Mouse (Mus musculus) forebrain, embryonic 13.5 days (tissue): ENCODE results near the gene Yipf2. TPM values are rescaled to one million over a fixed set of nuclear protein-coding genes. Genes with fewer than 3 reads are reported as not detected.

ENCODE experiments used
- ATAC-seq: fragments of 200-750 bp; cut with Nextera tagmentation; 2 replicates; pipeline ENCODE4 v1.8.0; 2017
- H3K27ac ChIP-seq: fragments of 300-500 bp; sonication (generic); 2 replicates; pipeline ENCODE4 v1.5.1; 2015; ENCODE audit warnings: inconsistent platforms, mild to moderate bottlenecking, moderate library complexity
- H3K27me3 ChIP-seq: fragments of 300-500 bp; sonication (generic); 2 replicates; pipeline ENCODE4 v1.6.1; 2015; ENCODE audit warnings: mild to moderate bottlenecking, inconsistent platforms
- H3K36me3 ChIP-seq: fragments of 300-500 bp; sonication (generic); 2 replicates; pipeline ENCODE4 v1.6.1; 2015; ENCODE audit warnings: mild to moderate bottlenecking, inconsistent platforms; ENCODE audit not compliant: poor library complexity, severe bottlenecking
- H3K4me1 ChIP-seq: fragments of 300-500 bp; sonication (generic); 2 replicates; pipeline ENCODE4 v1.6.1; 2015; ENCODE audit warnings: inconsistent platforms
- H3K4me2 ChIP-seq: fragments of 300-500 bp; sonication (generic); 2 replicates; pipeline ENCODE4 v1.6.1; 2015; ENCODE audit warnings: inconsistent platforms, mild to moderate bottlenecking, moderate library complexity
- H3K4me3 ChIP-seq: fragments of 300-500 bp; sonication (generic); 2 replicates; pipeline ENCODE4 v1.5.1; 2015; ENCODE audit warnings: mild to moderate bottlenecking, inconsistent platforms
- H3K9ac ChIP-seq: fragments of 300-500 bp; sonication (generic); 2 replicates; pipeline ENCODE4 v1.6.1; 2015; ENCODE audit warnings: mild to moderate bottlenecking, inconsistent platforms
- H3K9me3 ChIP-seq: fragments of 300-500 bp; sonication (generic); replicated peaks from 2 replicates; pipeline ENCODE4 v1.6.1; 2016; ENCODE audit warnings: inconsistent platforms
- WGBS: fragments of 180-500 bp; shearing (Covaris S2); methylation state at CpG from one replicate; pipeline ENCODE4 v1.1.7; 2015; 5-methylcytosine and 5-hydroxymethylcytosine counted together
- polyA plus RNA-seq: library from polyadenylated mRNA; unstranded; fragments of >200 nt; fragmentation: Nextera tagmentation; extraction: Ambion mirVana; gene quantifications from 2 replicates; pipeline ENCODE4 v1.2.1, GENCODE M21; 2015

Yipf2 gene
- polyA plus RNA-seq, 1 experiment from 2014 or later, result 20.6 TPM

DNA sequence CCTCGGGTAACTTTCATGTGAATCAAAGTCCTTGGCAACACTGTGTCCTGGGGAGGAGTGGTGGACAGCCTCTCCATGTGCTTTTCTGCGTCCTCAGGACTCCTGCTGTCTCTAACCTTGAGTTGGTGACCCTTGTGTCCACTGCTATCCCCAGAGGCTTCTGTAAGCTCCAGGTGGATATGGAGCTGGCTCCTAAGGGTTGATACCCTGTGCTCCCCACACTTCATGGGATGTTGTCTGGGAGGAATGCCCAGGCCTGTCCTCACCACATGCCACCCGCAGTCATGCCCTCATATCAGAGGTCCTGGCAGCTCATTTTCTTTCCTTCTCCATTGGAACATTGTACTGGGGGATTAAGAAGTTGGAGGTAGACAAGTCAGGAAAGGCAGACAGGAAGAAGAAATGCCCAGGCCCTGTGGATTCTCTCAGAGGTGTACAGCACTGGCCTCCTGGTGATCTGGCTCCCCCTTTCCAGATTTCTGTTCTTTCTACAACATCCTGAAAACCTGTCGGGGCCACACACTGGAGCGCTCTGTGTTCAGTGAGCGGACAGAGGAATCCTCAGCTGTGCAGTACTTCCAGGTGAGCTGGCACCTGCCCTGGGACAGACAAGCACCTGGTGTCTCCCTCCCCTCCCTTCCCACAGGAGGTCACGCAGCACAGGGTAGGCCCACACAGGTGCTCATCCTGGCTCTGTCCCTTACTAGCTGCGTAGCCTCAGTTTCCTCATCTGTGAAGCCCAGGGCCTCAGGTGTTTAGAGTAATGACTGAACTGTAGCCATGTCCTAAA, 18.4 kb downstream of the Yipf2 start:
- Histone ChIP-seq H3K27me3 (no peaks in the 10 kb centered on the region), H3K9me3 (no peaks in the 10 kb centered on the region), H3K4me1 (no peaks in the 10 kb centered on the region), H3K9ac (no peak overlapping the region), H3K4me3 (no peak overlapping the region), H3K4me2 (no peak overlapping the region), H3K27ac (no peak overlapping the region), H3K36me3 (peaks cover 91% of the 10 kb centered on the region)
- no peak for ATAC-seq
- 96% methylated on average over 8 of the region's 8 CpGs for WGBS

DNA sequence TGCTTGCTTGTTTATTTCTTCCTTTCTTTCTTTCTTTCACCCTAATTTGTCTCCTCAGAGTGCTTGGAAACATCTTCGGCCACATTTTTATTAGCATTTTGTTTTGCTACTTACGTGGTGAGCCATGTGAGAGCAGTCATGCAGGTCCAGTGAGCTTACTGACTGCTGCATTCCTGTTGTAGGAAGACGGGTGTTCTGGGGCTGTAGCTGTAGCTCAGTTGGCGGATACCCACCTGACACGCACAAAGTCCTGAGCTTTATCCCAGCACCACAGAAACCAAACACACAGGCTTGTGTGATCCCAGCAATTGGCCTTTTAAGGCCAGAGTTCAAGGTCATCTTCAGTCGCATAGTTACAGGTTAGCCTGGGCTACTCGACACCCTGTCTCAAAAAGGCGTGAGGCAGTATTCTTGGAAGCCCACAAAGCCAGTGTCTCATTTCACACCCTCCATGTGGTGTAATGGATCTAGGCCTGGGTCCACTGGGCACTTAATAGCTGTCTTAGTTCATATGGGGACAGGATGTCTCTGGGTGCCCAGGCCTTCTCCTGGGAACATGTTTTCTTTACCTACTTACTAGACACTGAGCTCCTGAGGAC, 23.9 kb downstream of the Yipf2 start:
- H3K36me3 ChIP-seq, result peaks cover 52% of the 10 kb centered on the region
- H3K9me3 ChIP-seq, result no peaks in the 10 kb centered on the region
- 92% methylated on average over 8 of the region's 8 CpGs for WGBS
- H3K4me2 ChIP-seq, result no peak overlapping the region
- no peak overlapping the region for H3K4me3 ChIP-seq
- H3K4me1 ChIP-seq, result no peaks in the 10 kb centered on the region
- H3K27me3 ChIP-seq, result no peaks in the 10 kb centered on the region
- no peak overlapping the region for H3K27ac ChIP-seq
- no peak overlapping the region for H3K9ac ChIP-seq
- ATAC-seq, result no peak

DNA sequence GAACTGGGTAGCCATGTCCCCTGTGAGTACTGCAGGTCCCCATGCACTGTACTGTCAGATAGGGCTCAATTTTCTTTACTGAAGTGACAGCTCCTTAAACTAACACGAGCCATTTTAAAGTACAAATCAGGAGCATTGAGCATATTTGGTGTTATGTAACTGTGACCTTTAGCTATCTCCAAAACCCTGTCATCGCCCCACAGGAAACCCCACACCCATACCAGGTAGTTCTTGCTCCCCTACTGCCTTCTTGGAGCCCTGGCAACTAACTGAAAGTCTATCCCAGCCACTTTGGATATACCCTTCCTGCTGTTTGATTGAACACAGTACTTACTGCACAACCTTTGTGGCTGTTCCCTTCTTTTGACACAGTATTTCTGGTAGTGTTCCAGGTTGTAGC, 25.6 kb downstream of the Yipf2 start:
- Histone ChIP-seq H3K4me2 (no peak overlapping the region), H3K27ac (no peak overlapping the region), H3K4me3 (no peak overlapping the region), H3K9me3 (no peaks in the 10 kb centered on the region), H3K27me3 (no peaks in the 10 kb centered on the region), H3K36me3 (peaks cover 41% of the 10 kb centered on the region), H3K9ac (no peak overlapping the region), H3K4me1 (no peaks in the 10 kb centered on the region)
- WGBS, result 88% methylated on average over 2 of the region's 2 CpGs
- ATAC-seq, result no peak

DNA sequence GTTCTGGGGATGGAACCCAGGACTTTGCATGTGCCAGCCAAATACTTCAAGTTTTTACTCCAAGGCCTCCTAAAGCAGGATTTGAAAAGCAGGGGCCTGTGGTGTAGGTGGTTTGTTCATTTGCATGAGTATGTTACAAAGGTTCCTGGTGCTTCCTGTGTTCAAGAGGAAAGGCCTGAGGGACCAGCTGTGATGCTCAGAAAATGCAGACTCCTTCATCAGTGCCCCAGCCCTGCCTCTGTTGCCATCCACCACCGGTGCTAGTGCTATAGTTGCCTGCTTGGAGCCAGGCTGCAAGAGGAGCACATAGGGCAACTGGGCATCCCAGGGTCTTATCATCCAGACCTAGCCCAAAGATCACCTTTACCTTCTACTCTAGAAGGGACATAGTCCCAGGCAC, 26.1 kb downstream of the Yipf2 start:
- no peak overlapping the region for H3K9ac ChIP-seq
- no peaks in the 10 kb centered on the region for H3K9me3 ChIP-seq
- H3K27me3 ChIP-seq, result no peaks in the 10 kb centered on the region
- H3K4me2 ChIP-seq, result no peak overlapping the region
- H3K4me3 ChIP-seq, result no peak overlapping the region
- no peaks in the 10 kb centered on the region for H3K4me1 ChIP-seq
- ATAC-seq, result no peak
- H3K27ac ChIP-seq, result no peak overlapping the region
- H3K36me3 ChIP-seq, result peaks cover 39% of the 10 kb centered on the region
- WGBS, result 85% methylated on average over 1 of the region's 1 CpGs

- no peak overlapping the region for H3K4me3 ChIP-seq
- no peak overlapping the region for H3K9ac ChIP-seq
- no peak for ATAC-seq
- WGBS, result 91% methylated on average over 4 of the region's 4 CpGs
- H3K36me3 ChIP-seq, result peaks cover 27% of the 10 kb centered on the region
- H3K4me2 ChIP-seq, result no peak overlapping the region
- H3K4me1 ChIP-seq, result no peaks in the 10 kb centered on the region
- no peaks in the 10 kb centered on the region for H3K9me3 ChIP-seq
- H3K27ac ChIP-seq, result no peak overlapping the region
- H3K27me3 ChIP-seq, result no peaks in the 10 kb centered on the region
These were observed 27.5 kb downstream of the Yipf2 start for GRCm38 (mm10) chr9:21565004-21565586.

GRCm38 (mm10) chr9:21564420-21564819, 28.2 kb downstream of the Yipf2 start:
- no peaks in the 10 kb centered on the region for H3K9me3 ChIP-seq
- H3K4me1 ChIP-seq, result no peaks in the 10 kb centered on the region
- H3K27ac ChIP-seq, result no peak overlapping the region
- no peak overlapping the region for H3K9ac ChIP-seq
- no peak overlapping the region for H3K4me3 ChIP-seq
- H3K27me3 ChIP-seq, result no peaks in the 10 kb centered on the region
- no peak overlapping the region for H3K4me2 ChIP-seq
- no peak for ATAC-seq
- WGBS, result 85% methylated on average over 1 of the region's 1 CpGs
- peaks cover 21% of the 10 kb centered on the region for H3K36me3 ChIP-seq

DNA sequence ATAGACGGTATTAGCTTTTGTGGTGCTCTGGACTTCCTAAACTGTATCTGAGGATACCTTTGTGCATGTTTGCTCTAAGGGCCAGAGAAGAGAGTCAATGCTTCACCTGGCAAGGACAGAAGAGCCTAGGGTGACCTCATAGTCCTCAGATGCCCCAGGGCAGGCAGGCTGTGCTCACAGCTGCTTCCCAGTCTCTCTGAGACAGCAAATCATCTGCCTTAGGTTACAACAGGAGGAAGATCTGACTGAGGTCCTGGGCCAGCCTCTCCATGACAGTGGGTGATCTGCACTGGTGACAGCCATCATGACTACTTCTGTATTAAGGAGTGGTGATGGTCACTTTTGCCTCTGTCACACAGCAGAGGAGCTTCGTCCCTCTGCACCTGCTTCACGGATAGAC, 33.5 kb downstream of the Yipf2 start:
- no peak overlapping the region for H3K27ac ChIP-seq
- ATAC-seq, result no peak
- no peaks in the 10 kb centered on the region for H3K9me3 ChIP-seq
- no peaks in the 10 kb centered on the region for H3K4me1 ChIP-seq
- 94% methylated on average over 3 of the region's 3 CpGs for WGBS
- H3K36me3 ChIP-seq, result peaks cover 34% of the 10 kb centered on the region
- H3K9ac ChIP-seq, result no peak overlapping the region
- H3K4me2 ChIP-seq, result no peak overlapping the region
- H3K4me3 ChIP-seq, result no peak overlapping the region
- H3K27me3 ChIP-seq, result no peaks in the 10 kb centered on the region

- Histone ChIP-seq H3K9ac (no peak overlapping the region), H3K36me3 (peaks cover 38% of the 10 kb centered on the region), H3K27ac (no peak overlapping the region), H3K4me2 (no peak overlapping the region), H3K4me1 (no peaks in the 10 kb centered on the region), H3K27me3 (no peaks in the 10 kb centered on the region), H3K4me3 (no peak overlapping the region), H3K9me3 (no peaks in the 10 kb centered on the region)
- 91% methylated on average over 4 of the region's 4 CpGs for WGBS
- no peak for ATAC-seq
These were observed 34.3 kb downstream of the Yipf2 start for GRCm38 (mm10) chr9:21558366-21558765.

DNA sequence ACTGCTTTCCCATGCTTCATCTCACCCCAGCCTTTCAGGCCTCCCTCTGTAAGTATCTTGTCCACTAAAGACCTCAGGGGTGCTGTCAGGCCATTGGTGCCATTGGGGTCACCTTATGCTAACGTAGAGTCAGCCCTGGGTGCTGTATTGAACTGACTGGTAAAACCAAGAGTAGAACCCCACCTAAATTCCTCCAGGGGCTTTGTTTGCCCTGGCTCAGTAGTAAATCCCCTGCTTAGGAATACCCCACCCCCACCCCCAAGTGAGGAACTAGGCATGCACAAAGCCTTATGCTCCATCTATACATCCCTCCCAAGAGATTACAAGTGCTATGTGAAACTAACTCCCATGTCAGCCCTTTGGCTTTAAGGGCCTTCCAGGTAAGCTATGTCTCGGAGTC, 35.1 kb downstream of the Yipf2 start:
- Histone ChIP-seq H3K27ac (no peak overlapping the region; the same call in 1 of the 2 replicates), H3K9me3 (no peaks in the 10 kb centered on the region), H3K27me3 (no peaks in the 10 kb centered on the region), H3K4me1 (no peaks in the 10 kb centered on the region), H3K4me2 (no peak overlapping the region), H3K36me3 (peaks cover 38% of the 10 kb centered on the region), H3K9ac (no peak overlapping the region), H3K4me3 (no peak overlapping the region)
- ATAC-seq, result no peak
- WGBS, result 92% methylated on average over 2 of the region's 2 CpGs

DNA sequence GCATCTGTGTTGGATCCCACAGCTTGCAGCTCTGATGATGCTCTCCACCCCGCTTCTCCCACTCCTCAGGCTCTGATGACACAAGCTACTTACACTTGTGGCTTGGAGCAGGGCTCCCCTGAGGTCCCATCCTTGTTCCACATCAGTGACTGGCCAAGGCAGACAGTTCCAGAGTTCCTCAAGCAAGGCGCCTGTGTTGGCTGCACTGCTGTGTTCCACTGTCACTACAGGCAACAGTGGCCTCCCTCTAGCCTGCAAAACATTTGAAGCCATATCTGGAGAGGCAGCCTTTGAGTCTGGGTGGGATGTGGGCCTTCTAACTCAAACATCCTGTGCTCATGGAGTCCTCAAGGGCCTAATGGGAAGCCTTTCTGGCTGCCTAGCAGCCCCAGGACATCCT, 35.6 kb downstream of the Yipf2 start:
- Histone ChIP-seq H3K4me2 (no peak overlapping the region), H3K27me3 (no peaks in the 10 kb centered on the region), H3K27ac (no peak overlapping the region), H3K36me3 (peaks cover 35% of the 10 kb centered on the region), H3K4me3 (no peak overlapping the region), H3K9me3 (no peaks in the 10 kb centered on the region), H3K9ac (no peak overlapping the region), H3K4me1 (no peaks in the 10 kb centered on the region)
- 91% methylated on average over 2 of the region's 2 CpGs for WGBS
- no peak for ATAC-seq

DNA sequence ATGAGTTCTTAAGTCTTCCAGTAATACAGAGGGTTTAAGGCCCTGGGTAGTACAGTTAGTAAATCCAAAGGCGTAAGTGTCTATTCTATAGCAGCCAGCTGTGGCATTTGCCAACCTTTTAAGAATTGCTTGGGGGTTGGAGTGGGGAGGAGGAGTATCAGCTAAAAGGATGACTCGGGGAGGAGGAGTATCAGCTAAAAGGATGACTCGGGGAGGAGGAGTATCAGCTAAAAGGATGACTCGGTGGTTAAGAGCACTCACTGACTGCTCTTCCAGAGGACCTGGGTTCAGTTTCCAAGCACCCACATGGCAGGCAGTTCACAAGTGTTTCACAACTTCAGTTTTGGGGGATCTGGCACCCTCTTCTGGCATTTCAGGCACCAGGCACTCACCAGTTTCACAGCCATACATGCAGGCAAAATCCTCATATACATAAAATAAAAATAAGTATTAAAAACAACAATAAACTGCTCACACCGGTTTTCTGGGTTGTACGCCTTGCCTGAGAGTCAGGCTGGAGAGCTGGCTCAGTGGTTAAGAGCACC, 37.4 kb downstream of the Yipf2 start:
- no peak overlapping the region for H3K4me3 ChIP-seq
- peaks cover 5% of the 10 kb centered on the region for H3K4me1 ChIP-seq
- ATAC-seq, result no peak
- no peak overlapping the region for H3K9ac ChIP-seq
- H3K9me3 ChIP-seq, result no peaks in the 10 kb centered on the region
- peaks cover 41% of the 10 kb centered on the region for H3K36me3 ChIP-seq
- no peak overlapping the region for H3K27ac ChIP-seq
- no peaks in the 10 kb centered on the region for H3K27me3 ChIP-seq
- H3K4me2 ChIP-seq, result no peak overlapping the region
- 87% methylated on average over 6 of the region's 6 CpGs for WGBS

DNA sequence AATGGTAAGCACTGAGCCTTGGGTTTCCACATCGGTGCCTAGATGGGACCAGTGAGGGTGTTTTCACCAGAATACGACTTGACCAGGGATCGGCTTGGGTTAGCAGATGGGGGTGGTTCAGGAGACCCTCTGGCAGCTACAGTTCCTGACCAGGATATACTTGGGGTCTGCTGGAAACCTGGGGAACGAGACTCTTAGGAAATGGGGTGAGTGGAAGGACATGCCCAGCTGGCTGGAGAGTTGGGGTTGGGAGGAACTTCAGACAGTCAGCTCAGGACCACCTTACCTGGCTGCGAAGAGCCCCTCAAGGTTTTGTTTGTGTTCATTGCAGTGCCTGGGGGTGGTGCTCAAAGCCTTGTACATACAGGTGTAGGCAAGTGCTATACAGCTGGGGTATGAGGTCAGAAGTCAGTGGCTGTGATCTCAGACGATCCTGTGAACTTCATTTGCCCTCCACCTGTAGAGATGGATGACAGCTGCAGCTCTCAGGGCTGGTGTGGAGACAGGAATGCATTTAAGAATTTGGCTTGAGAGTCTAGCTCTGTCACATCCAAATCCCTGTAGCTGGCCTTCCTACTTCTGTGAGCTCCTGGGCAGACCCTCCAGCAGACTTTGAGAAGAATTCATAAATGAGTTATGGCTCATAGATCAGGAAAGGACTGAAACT, 38.9 kb downstream of the Yipf2 start:
- peaks cover 41% of the 10 kb centered on the region for H3K36me3 ChIP-seq
- H3K27ac ChIP-seq, result no peak overlapping the region
- WGBS, result 94% methylated on average over 6 of the region's 6 CpGs
- H3K9me3 ChIP-seq, result no peaks in the 10 kb centered on the region
- ATAC-seq, result no peak
- peaks cover 11% of the 10 kb centered on the region for H3K4me1 ChIP-seq
- H3K4me3 ChIP-seq, result no peak overlapping the region
- no peak overlapping the region for H3K4me2 ChIP-seq
- H3K9ac ChIP-seq, result no peak overlapping the region
- no peaks in the 10 kb centered on the region for H3K27me3 ChIP-seq
